Mouse (Mus musculus): ENCODE data around the gene Bpgm. TPM values are rescaled to one million over a fixed set of nuclear protein-coding genes. Genes with fewer than 3 reads are reported as not detected.

Gene Bpgm
- polyA plus RNA-seq, 1 experiment from 2014 or later: 30.7 TPM

- POLR2A ChIA-PET: interaction anchor here (0.8 kb wide), 1 partner anchor 18 kb away, joined by 3 read pairs; no protein-coding TSS in a partner anchor
Measured at GRCm38 (mm10) chr6:34471434-34472110, 4.4 kb upstream of the Bpgm start.

DNA sequence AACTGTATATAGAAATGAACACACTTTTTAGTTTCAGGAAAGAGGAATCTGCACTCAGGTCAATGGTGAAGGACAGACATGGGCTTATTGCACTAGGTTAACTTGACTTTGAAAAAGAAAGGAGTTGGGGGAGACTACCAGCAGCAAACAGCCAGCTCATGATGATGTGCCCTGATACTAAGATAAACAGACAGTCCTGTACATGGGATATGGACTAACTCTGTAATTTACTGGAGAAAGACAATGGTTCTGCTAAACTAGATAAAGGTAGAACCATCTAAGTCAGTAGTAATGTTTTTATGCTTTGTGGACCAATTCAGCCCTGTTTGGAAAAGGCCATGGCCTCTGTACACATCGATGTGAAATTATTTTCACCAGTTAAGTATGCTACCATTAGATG is 2.7 kb upstream of the Bpgm start:
- no peaks in the 10 kb centered on the region for H3K27me3 ChIP-seq
- in situ Hi-C loops (cut with MboI; ENCODE audit: low pct_unique_long_range_greater_than_20kb): no loop called here
- no peak for TF ChIP-seq CTCF (IDR thresholded peaks at IDR 0.05)
- POLR2A ChIA-PET: no interaction called here
- DNase-seq (ENCODE audit: low read depth, low spot score) (no peak), ATAC-seq (no peak)
- CTCF ChIA-PET: no interaction called here

More at GRCm38 (mm10) chr6:34471434-34472110, 4.4 kb upstream of the Bpgm start:
- CTCF ChIA-PET: no interaction called here
- peaks cover 4% of the 10 kb centered on the region for H3K27me3 ChIP-seq
- ATAC-seq (no peak), DNase-seq (ENCODE audit: low read depth, low spot score) (no peak)
- in situ Hi-C loops (cut with MboI; ENCODE audit: low pct_unique_long_range_greater_than_20kb): no loop called here
- no peak for TF ChIP-seq CTCF (IDR thresholded peaks at IDR 0.05)

GRCm38 (mm10) chr6:34474031-34474430 is 2.0 kb upstream of the Bpgm start:
- in situ Hi-C loops (cut with MboI; ENCODE audit: low pct_unique_long_range_greater_than_20kb): no loop called here
- POLR2A ChIA-PET: no interaction called here
- ATAC-seq (no peak), DNase-seq (ENCODE audit: low read depth, low spot score) (no peak)
- peak; percentile 47 for TF ChIP-seq CTCF (IDR thresholded peaks at IDR 0.05)
- CTCF ChIA-PET: interaction anchor here (1.0 to 1.8 kb wide), 2 partner anchors 10 to 14 kb away, joined by 4 to 6 read pairs; no protein-coding TSS in a partner anchor
- no peaks in the 10 kb centered on the region for H3K27me3 ChIP-seq

DNA sequence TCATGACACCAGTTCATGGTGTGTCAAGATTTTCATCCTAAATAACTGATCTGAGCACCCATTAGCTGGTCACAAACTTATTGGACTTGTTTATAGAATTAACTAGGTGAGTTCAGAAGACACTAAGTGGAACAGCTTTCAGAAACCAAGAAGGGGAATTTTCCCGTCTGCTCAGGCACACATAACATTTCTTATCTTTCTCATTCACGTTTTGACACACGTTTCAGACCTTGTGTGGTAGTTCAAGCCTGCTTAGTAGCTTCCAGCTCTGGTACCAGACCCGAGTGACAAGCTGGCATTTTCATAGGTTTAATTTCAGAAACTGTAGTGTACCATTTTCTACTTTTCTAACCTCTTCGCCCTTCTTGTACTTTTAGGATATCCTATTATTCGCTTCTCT is 616 bp upstream of the Bpgm start:
- ChIA-PET POLR2A (interaction anchor here (0.7 to 1.4 kb wide), 3 partner anchors 12 to 23 kb away, joined by 3 to 4 read pairs (median 3); no protein-coding TSS in a partner anchor), CTCF (interaction anchor here (1.0 to 1.8 kb wide), 4 partner anchors 8 to 129 kb away, joined by 3 to 6 read pairs (median 4); no protein-coding TSS in a partner anchor)
- in situ Hi-C loops (cut with MboI; ENCODE audit: low pct_unique_long_range_greater_than_20kb): no loop called here
- no peak for DNase-seq (ENCODE audit: low read depth, low spot score)
- TF ChIP-seq CTCF (IDR thresholded peaks at IDR 0.05): no peak
- ATAC-seq: no peak
- no peaks in the 10 kb centered on the region for H3K27me3 ChIP-seq

DNA sequence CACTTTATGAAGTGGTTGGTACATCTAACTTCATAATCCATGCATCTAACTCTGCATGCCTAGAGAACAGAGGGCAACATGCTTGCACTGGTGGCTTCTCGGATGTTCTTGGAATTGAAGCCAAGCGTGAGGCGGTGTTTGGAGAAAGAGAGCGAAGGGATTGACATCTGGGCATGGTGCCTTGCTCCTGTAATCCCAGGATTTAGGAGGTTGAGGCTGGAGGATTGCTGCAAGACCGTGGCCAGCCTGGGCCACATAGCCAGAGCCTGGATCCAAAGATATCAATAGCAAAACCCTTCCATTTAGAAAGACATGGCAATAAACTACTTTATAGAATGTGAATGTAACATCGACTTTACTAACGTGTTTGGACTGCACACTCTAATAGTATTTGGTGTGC is 2.0 kb downstream of the Bpgm start:
- POLR2A ChIA-PET: no interaction called here
- TF ChIP-seq CTCF (IDR thresholded peaks at IDR 0.05): no peak
- CTCF ChIA-PET: interaction anchor here (1.3 kb wide), 1 partner anchor 33 kb away, joined by 4 read pairs; no protein-coding TSS in a partner anchor
- no peaks in the 10 kb centered on the region for H3K27me3 ChIP-seq
- no peak for ATAC-seq
- no peak for DNase-seq (ENCODE audit: low read depth, low spot score)
- in situ Hi-C loops (cut with MboI; ENCODE audit: low pct_unique_long_range_greater_than_20kb): no loop called here

DNA sequence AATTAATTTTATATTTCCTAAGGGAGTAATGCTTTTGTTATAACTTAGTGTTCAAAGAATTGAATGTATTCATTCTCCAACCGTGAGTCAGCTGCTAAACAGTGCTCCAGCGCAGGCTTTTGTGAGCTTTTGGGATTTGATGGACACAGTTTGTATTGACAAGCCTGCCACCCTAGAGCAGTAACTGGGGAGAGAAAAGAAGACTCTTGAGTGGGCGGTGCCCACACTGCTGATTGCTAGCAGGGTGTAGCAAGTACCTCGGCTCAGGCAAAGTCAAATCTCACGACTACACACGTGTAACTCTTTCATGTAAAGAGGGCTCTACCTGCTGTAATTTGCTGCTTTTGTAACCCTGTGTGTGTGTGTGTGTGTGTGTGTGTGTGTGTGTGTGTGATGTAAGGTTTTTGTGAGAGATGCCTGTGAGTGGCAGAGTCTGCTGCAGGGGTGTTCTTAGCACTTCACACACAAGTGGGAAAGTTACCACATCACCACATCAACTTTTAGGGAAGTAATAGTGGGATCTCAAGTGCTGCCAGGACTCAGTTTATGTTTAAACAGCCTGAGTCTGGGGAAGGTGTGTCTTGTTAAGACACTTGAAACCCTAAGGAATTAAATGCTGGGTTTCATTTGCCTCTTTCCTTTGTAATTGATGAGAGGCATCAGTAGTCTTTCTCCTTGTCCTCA is 2.8 kb downstream of the Bpgm start:
- no peak for TF ChIP-seq CTCF (IDR thresholded peaks at IDR 0.05)
- in situ Hi-C loops (cut with MboI; ENCODE audit: low pct_unique_long_range_greater_than_20kb): no loop called here
- ChIA-PET CTCF (interaction anchor here (1.3 kb wide), 1 partner anchor 32 kb away, joined by 4 read pairs; no protein-coding TSS in a partner anchor), POLR2A (no interaction called here)
- DNase-seq (ENCODE audit: low read depth, low spot score): no peak
- ATAC-seq: no peak
- H3K27me3 ChIP-seq: no peaks in the 10 kb centered on the region

GRCm38 (mm10) chr6:34479531-34479930 is 3.5 kb downstream of the Bpgm start:
- no peaks in the 10 kb centered on the region for H3K27me3 ChIP-seq
- ChIA-PET POLR2A (interaction anchor here (0.7 kb wide), 2 partner anchors 36 to 128 kb away, joined by 4 to 8 read pairs; no protein-coding TSS in a partner anchor), CTCF (no interaction called here)
- DNase-seq (ENCODE audit: low read depth, low spot score) (no peak), ATAC-seq (no peak)
- TF ChIP-seq CTCF (IDR thresholded peaks at IDR 0.05): no peak
- in situ Hi-C loops (cut with MboI; ENCODE audit: low pct_unique_long_range_greater_than_20kb): no loop called here

DNA sequence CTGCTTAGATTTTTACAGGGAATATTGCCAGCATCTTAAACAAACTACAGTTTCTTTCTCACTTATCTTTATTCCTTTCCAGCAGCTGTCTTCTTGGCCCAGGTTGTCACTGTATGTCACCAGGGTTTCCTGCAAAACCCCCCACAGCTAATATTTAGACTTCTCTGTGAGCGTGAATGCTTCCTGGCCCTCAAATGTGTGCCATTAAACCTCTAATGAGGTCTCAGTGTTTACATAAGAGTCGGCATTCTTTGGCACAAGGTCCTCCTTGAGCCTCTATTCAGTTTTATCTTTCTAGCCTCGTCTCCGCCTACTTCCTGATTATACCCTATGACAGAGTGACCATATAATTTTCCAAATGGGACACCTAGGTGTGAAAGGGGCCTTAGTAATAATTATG is 4.7 kb downstream of the Bpgm start:
- H3K27me3 ChIP-seq: no peaks in the 10 kb centered on the region
- ATAC-seq (no peak), DNase-seq (ENCODE audit: low read depth, low spot score) (no peak)
- no peak for TF ChIP-seq CTCF (IDR thresholded peaks at IDR 0.05)
- POLR2A ChIA-PET: no interaction called here
- CTCF ChIA-PET: interaction anchor here (1.0 kb wide), 1 partner anchor 10 kb away, joined by 3 read pairs; no protein-coding TSS in a partner anchor
- in situ Hi-C loops (cut with MboI; ENCODE audit: low pct_unique_long_range_greater_than_20kb): no loop called here

GRCm38 (mm10) chr6:34481349-34481748 is 5.3 kb downstream of the Bpgm start:
- ChIA-PET CTCF (interaction anchor here (1.0 kb wide), 1 partner anchor 10 kb away, joined by 3 read pairs; no protein-coding TSS in a partner anchor), POLR2A (no interaction called here)
- TF ChIP-seq CTCF (IDR thresholded peaks at IDR 0.05): no peak
- DNase-seq (ENCODE audit: low read depth, low spot score) (no peak), ATAC-seq (no peak)
- in situ Hi-C loops (cut with MboI; ENCODE audit: low pct_unique_long_range_greater_than_20kb): no loop called here
- H3K27me3 ChIP-seq: no peaks in the 10 kb centered on the region

DNA sequence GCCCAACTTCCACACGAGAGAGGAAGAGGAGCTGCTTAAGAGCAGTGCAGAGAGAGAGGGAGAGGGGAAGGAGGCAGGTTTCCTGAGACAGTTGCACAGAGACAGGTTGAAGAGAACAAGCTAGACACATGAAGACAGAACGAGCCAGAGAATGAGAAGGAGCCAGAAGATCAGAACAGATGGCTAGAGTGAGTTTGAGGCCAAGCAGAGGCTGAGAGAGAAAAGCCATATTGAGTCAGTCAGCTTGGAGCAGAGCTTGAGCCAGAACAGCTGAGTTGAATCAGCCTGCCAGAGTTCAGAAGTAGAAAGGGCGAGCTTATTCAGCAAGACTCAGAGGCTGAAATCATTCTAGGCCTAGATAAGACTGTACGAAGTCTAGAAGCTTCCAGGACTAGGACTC is 6.8 kb downstream of the Bpgm start:
- ATAC-seq (no peak), DNase-seq (ENCODE audit: low read depth, low spot score) (no peak)
- ChIA-PET POLR2A (no interaction called here), CTCF (interaction anchor here (1.0 to 1.4 kb wide), 2 partner anchors 8 to 380 kb away, joined by 3 to 6 read pairs; partner anchors contain the start of gene Tmem140)
- H3K27me3 ChIP-seq: no peaks in the 10 kb centered on the region
- in situ Hi-C loops (cut with MboI; ENCODE audit: low pct_unique_long_range_greater_than_20kb): no loop called here
- no peak for TF ChIP-seq CTCF (IDR thresholded peaks at IDR 0.05)

DNA sequence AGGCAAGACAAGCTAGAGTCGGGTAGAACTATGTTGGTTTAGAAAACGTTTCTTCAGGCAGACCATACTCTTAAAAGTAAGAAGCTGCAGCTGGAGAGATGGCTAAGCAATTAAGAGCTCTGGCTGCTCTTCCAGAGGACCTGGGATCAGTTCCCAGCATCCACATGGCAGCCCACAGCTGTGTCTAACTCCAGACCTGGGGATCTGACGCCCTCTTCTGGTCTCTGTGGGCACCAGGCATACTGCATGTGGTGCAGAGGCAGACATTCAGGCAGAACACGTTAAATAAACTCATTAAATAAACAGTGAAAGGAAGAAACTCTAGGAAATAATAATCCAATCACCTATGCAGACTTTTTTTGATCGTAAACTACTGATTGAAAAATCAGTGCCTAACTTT is 7.4 kb downstream of the Bpgm start:
- H3K27me3 ChIP-seq: no peaks in the 10 kb centered on the region
- in situ Hi-C loops (cut with MboI; ENCODE audit: low pct_unique_long_range_greater_than_20kb): no loop called here
- POLR2A ChIA-PET: no interaction called here
- DNase-seq (ENCODE audit: low read depth, low spot score) (no peak), ATAC-seq (no peak)
- CTCF ChIA-PET: interaction anchor here (1.0 to 1.4 kb wide), 2 partner anchors 9 to 379 kb away, joined by 3 to 6 read pairs; partner anchors contain the start of gene Tmem140
- no peak for TF ChIP-seq CTCF (IDR thresholded peaks at IDR 0.05)
